Comparison of ENCODE assay signal across 8 mouse cellular contexts in genomic region chr2:34065090-34065489, GRCm38 (mm10).
DNase-seq lines count a peak whose midpoint lies in the region; ATAC-seq lines count a peak whose summit lies in the region.

No protein-coding gene starts in this region.

- DNase-seq in kidney, postnatal 4 days = peak; percentile 77
- no peak for DNase-seq in kidney, adult 8-10 months
- DNase-seq in ZHBTc4 (ENCODE audit: low read depth, low spot score) = peak; percentile 69
- peak; percentile 13 for DNase-seq in splenic B cell, adult 2 months (ENCODE audit: low read depth, low spot score)
- DNase-seq in right cerebral cortex, postnatal 25 days = no peak
- no peak for DNase-seq in cerebellum, adult 18-20 months
- no peak for DNase-seq in layer of hippocampus, postnatal 36 days

- no peak overlapping the region for H3K4me3 ChIP-seq in forebrain, embryonic 12.5 days (replicated peaks)

- no peaks in the 10 kb centered on the region for H3K36me3 ChIP-seq in forebrain, embryonic 12.5 days (replicated peaks)
- H3K36me3 ChIP-seq in splenic B cell, adult 2 months (ENCODE audit: control insufficient read depth, insufficient read depth, low read length, poor library complexity, severe bottlenecking) = no peaks in the 10 kb centered on the region

- H3K4me2 ChIP-seq in forebrain, embryonic 12.5 days = no peak overlapping the region

- no peaks in the 10 kb centered on the region for H3K9me3 ChIP-seq in forebrain, embryonic 12.5 days

- no peak overlapping the region for H3K9ac ChIP-seq in forebrain, embryonic 12.5 days

- H3K27me3 ChIP-seq in forebrain, embryonic 12.5 days = no peaks in the 10 kb centered on the region
- H3K27me3 ChIP-seq in splenic B cell, adult 2 months (ENCODE audit: control insufficient read depth, insufficient read depth, low read length, poor library complexity, severe bottlenecking) = no peaks in the 10 kb centered on the region

- 47% methylated on average over 10 of the region's 10 CpGs for WGBS in forebrain, embryonic 12.5 days

- no peak for ATAC-seq in forebrain, embryonic 12.5 days (ENCODE audit: low FRiP score)

- H3K4me1 ChIP-seq in forebrain, embryonic 12.5 days = peaks cover 5% of the 10 kb centered on the region; the same call in 1 of the 2 replicates

- peak overlapping the region; percentile 50 for H3K27ac ChIP-seq in forebrain, embryonic 12.5 days

Comparison
In these comparisons a context has a peak if more than half of its experiments do, and no peak if none do; other contexts are left out.
1. DNase-seq: peak in kidney, postnatal 4 days (2 of 2), ZHBTc4 (single experiment) and splenic B cell, adult 2 months (single experiment); none in kidney, adult 8-10 months (0 of 2), right cerebral cortex, postnatal 25 days (single experiment), cerebellum, adult 18-20 months (0 of 2) and layer of hippocampus, postnatal 36 days (0 of 2).